Mouse (Mus musculus): Measurements from ENCODE around the gene Gpr108. TPM values are rescaled to one million over a fixed set of nuclear protein-coding genes. Genes with fewer than 3 reads are reported as not detected.
A peak's percentile ranks its signal among the peaks of the same experiment; 100 is the strongest.
"Not testable (repeated sequence)": the region's sequence is repeated elsewhere in the genome, so short reads cannot be mapped to it uniquely, and the experiment has no call there.

Gpr108 gene
- 36.6 and 39.1 TPM in 2 replicates for total RNA-seq (2015)
- total RNA-seq (2017) = 36.6 and 37.7 TPM in 2 replicates

GRCm38 (mm10) chr17:57248201-57248699, at the start of gene Gpr108:
TSS of gene Gpr108 (minus strand) at chr17:57248446.
- ATAC-seq (ENCODE audit: poor library complexity, severe bottlenecking) = peak; percentile 49

GRCm38 (mm10) chr17:57297040-57297439, 48.8 kb upstream of the Gpr108 start:
- ATAC-seq (ENCODE audit: poor library complexity, severe bottlenecking) = no peak

GRCm38 (mm10) chr17:57295935-57296334, 47.7 kb upstream of the Gpr108 start:
- ATAC-seq (ENCODE audit: poor library complexity, severe bottlenecking) = no peak

GRCm38 (mm10) chr17:57292968-57293367, 44.7 kb upstream of the Gpr108 start:
- ATAC-seq (ENCODE audit: poor library complexity, severe bottlenecking) = no peak

GRCm38 (mm10) chr17:57292302-57292701, 44.1 kb upstream of the Gpr108 start:
- ATAC-seq (ENCODE audit: poor library complexity, severe bottlenecking) = no peak

GRCm38 (mm10) chr17:57290671-57291055, 42.4 kb upstream of the Gpr108 start:
- ATAC-seq (ENCODE audit: poor library complexity, severe bottlenecking) = peak; percentile 49

- ATAC-seq (ENCODE audit: poor library complexity, severe bottlenecking) = peak; percentile 61
These were observed 41.9 kb upstream of the Gpr108 start for GRCm38 (mm10) chr17:57290001-57290670.

- ATAC-seq (ENCODE audit: poor library complexity, severe bottlenecking) = no peak
These were observed 41.0 kb upstream of the Gpr108 start for GRCm38 (mm10) chr17:57289252-57289651.

- no peak for ATAC-seq (ENCODE audit: poor library complexity, severe bottlenecking)
These were observed 38.6 kb upstream of the Gpr108 start for GRCm38 (mm10) chr17:57286718-57287355.

GRCm38 (mm10) chr17:57285077-57285476, 36.8 kb upstream of the Gpr108 start:
- peak; percentile 76 for ATAC-seq (ENCODE audit: poor library complexity, severe bottlenecking)

- no peak for ATAC-seq (ENCODE audit: poor library complexity, severe bottlenecking)
These were observed 35.7 kb upstream of the Gpr108 start for GRCm38 (mm10) chr17:57283906-57284305.

GRCm38 (mm10) chr17:57280411-57280810, 32.2 kb upstream of the Gpr108 start:
- ATAC-seq (ENCODE audit: poor library complexity, severe bottlenecking) = 0 out of 2 replicates have a peak, but pooled peaks have one; percentile 10

- no peak for ATAC-seq (ENCODE audit: poor library complexity, severe bottlenecking)
These were observed 31.5 kb upstream of the Gpr108 start for GRCm38 (mm10) chr17:57279591-57280224.

- peak; percentile 75 for ATAC-seq (ENCODE audit: poor library complexity, severe bottlenecking)
These were observed 30.8 kb upstream of the Gpr108 start, which contains the start of gene Vav1 for GRCm38 (mm10) chr17:57278943-57279590. TSS of gene Vav1 (plus strand) at chr17:57279100.

GRCm38 (mm10) chr17:57278537-57278936, 30.3 kb upstream of the Gpr108 start:
- no peak for ATAC-seq (ENCODE audit: poor library complexity, severe bottlenecking)

- not testable (repeated sequence) for ATAC-seq (ENCODE audit: poor library complexity, severe bottlenecking)
These were observed 29.5 kb upstream of the Gpr108 start for GRCm38 (mm10) chr17:57277598-57278261.

- ATAC-seq (ENCODE audit: poor library complexity, severe bottlenecking) = peak; percentile 49
These were observed 28.4 kb upstream of the Gpr108 start for GRCm38 (mm10) chr17:57276634-57277121.

- no peak for ATAC-seq (ENCODE audit: poor library complexity, severe bottlenecking)
These were observed 27.7 kb upstream of the Gpr108 start for GRCm38 (mm10) chr17:57275997-57276351.

GRCm38 (mm10) chr17:57275111-57275996, 27.1 kb upstream of the Gpr108 start:
- ATAC-seq (ENCODE audit: poor library complexity, severe bottlenecking) = peak; percentile 61

Data from megakaryocyte, adult 5-6 weeks (primary cell).